Mouse (Mus musculus) megakaryocyte, embryonic 14.5 days (primary cell): ENCODE measurements around the gene Frmd6. TPM values are rescaled to one million over a fixed set of nuclear protein-coding genes. Genes with fewer than 3 reads are reported as not detected.

Experiments used
- H3K27me3 ChIP-seq: replicated peaks from 2 replicates; pipeline ENCODE3; 2012; ENCODE audit warnings: inconsistent platforms
- H3K36me3 ChIP-seq: replicated peaks from 2 replicates; pipeline ENCODE3; 2012; ENCODE audit warnings: low read length, inconsistent platforms, mixed read lengths
- H3K4me1 ChIP-seq: 2 replicates; pipeline ENCODE4 v1.6.1; 2012; ENCODE audit warnings: inconsistent platforms
- H3K4me3 ChIP-seq: replicated peaks from 2 replicates; pipeline ENCODE3; 2012; ENCODE audit warnings: moderate library complexity, mild to moderate bottlenecking, inconsistent platforms
- H3K9me3 ChIP-seq: 2 replicates; pipeline ENCODE4 v1.6.1; 2012; ENCODE audit warnings: inconsistent platforms
- FLI1 ChIP-seq: IDR thresholded peaks from 2 replicates; pipeline ENCODE4 v1.6.1; 2012; ENCODE audit warnings: low read length, inconsistent platforms, mixed read lengths
- GATA1 ChIP-seq: IDR thresholded peaks from 3 replicates; pipeline ENCODE4 v1.6.1; 2012; ENCODE audit warnings: mixed read lengths, low read length, inconsistent platforms, borderline replicate concordance
- polyA plus RNA-seq: library from polyadenylated mRNA; stranded (reverse); fragments of >175 nt; gene quantifications from 2 replicates; pipeline ENCODE4 v1.2.3, GENCODE M21; 2012; ENCODE audit warnings: low replicate concordance; ENCODE audit not compliant: insufficient read depth

Frmd6 gene
- polyA plus RNA-seq, 1 experiment, result 4.0 TPM

GRCm38 (mm10) chr12:70804989-70805388, 20.3 kb upstream of the Frmd6 start:
- H3K27me3 ChIP-seq, result peaks cover 18% of the 10 kb centered on the region

GRCm38 (mm10) chr12:70807543-70807942, 17.8 kb upstream of the Frmd6 start:
- H3K9me3 ChIP-seq, result no peaks in the 10 kb centered on the region
- no peak for TF ChIP-seq FLI1
- no peak for TF ChIP-seq GATA1
- H3K4me1 ChIP-seq, result no peaks in the 10 kb centered on the region
- peaks cover 11% of the 10 kb centered on the region for H3K27me3 ChIP-seq
- H3K4me3 ChIP-seq, result no peak overlapping the region
- H3K36me3 ChIP-seq, result no peaks in the 10 kb centered on the region

More at GRCm38 (mm10) chr12:70804989-70805388, 20.3 kb upstream of the Frmd6 start:
- Histone ChIP-seq H3K9me3 (no peaks in the 10 kb centered on the region), H3K36me3 (no peaks in the 10 kb centered on the region), H3K4me1 (peaks cover 3% of the 10 kb centered on the region; the same call in 1 of the 2 replicates), H3K4me3 (no peak overlapping the region)
- no peak for TF ChIP-seq FLI1
- no peak for TF ChIP-seq GATA1

- Histone ChIP-seq H3K27me3 (peaks cover 13% of the 10 kb centered on the region), H3K4me1 (no peaks in the 10 kb centered on the region), H3K36me3 (no peaks in the 10 kb centered on the region), H3K9me3 (no peaks in the 10 kb centered on the region), H3K4me3 (no peak overlapping the region)
- TF ChIP-seq FLI1, result no peak
- no peak for TF ChIP-seq GATA1
Measured at GRCm38 (mm10) chr12:70807975-70808374, 17.3 kb upstream of the Frmd6 start.

GRCm38 (mm10) chr12:70809957-70810356, 15.4 kb upstream of the Frmd6 start:
- no peaks in the 10 kb centered on the region for H3K9me3 ChIP-seq
- TF ChIP-seq GATA1, result no peak

GRCm38 (mm10) chr12:70811772-70812171, 13.5 kb upstream of the Frmd6 start:
- TF ChIP-seq FLI1 (no peak), GATA1 (no peak)
- no peak overlapping the region for H3K4me3 ChIP-seq
- no peaks in the 10 kb centered on the region for H3K9me3 ChIP-seq
- peaks cover 12% of the 10 kb centered on the region for H3K27me3 ChIP-seq
- H3K4me1 ChIP-seq, result peaks cover 3% of the 10 kb centered on the region
- H3K36me3 ChIP-seq, result no peaks in the 10 kb centered on the region

More at GRCm38 (mm10) chr12:70809957-70810356, 15.4 kb upstream of the Frmd6 start:
- peaks cover 15% of the 10 kb centered on the region for H3K27me3 ChIP-seq
- H3K36me3 ChIP-seq, result no peaks in the 10 kb centered on the region
- H3K4me3 ChIP-seq, result no peak overlapping the region
- no peaks in the 10 kb centered on the region for H3K4me1 ChIP-seq

- TF ChIP-seq FLI1 (no peak), GATA1 (no peak)
- H3K4me3 ChIP-seq, result no peak overlapping the region
- peaks cover 11% of the 10 kb centered on the region for H3K27me3 ChIP-seq
- peaks cover 6% of the 10 kb centered on the region for H3K4me1 ChIP-seq
- H3K9me3 ChIP-seq, result no peaks in the 10 kb centered on the region
- no peaks in the 10 kb centered on the region for H3K36me3 ChIP-seq
Measured at GRCm38 (mm10) chr12:70812176-70812575, 13.1 kb upstream of the Frmd6 start.

- no peak overlapping the region for H3K4me3 ChIP-seq
- no peaks in the 10 kb centered on the region for H3K36me3 ChIP-seq
- no peaks in the 10 kb centered on the region for H3K9me3 ChIP-seq
- TF ChIP-seq GATA1, result no peak
- TF ChIP-seq FLI1, result no peak
- H3K27me3 ChIP-seq, result peaks cover 8% of the 10 kb centered on the region
- H3K4me1 ChIP-seq, result peaks cover 6% of the 10 kb centered on the region
Measured at GRCm38 (mm10) chr12:70812822-70813465, 12.4 kb upstream of the Frmd6 start.

GRCm38 (mm10) chr12:70816731-70817130, 8.6 kb upstream of the Frmd6 start:
- Histone ChIP-seq H3K4me1 (peaks cover 6% of the 10 kb centered on the region), H3K36me3 (no peaks in the 10 kb centered on the region), H3K9me3 (no peaks in the 10 kb centered on the region), H3K27me3 (peaks cover 6% of the 10 kb centered on the region), H3K4me3 (no peak overlapping the region)
- TF ChIP-seq FLI1 (no peak), GATA1 (no peak)

GRCm38 (mm10) chr12:70824017-70824416, 1.3 kb upstream of the Frmd6 start:
- peaks cover 29% of the 10 kb centered on the region for H3K4me1 ChIP-seq
- TF ChIP-seq GATA1, result no peak
- TF ChIP-seq FLI1, result no peak
- no peaks in the 10 kb centered on the region for H3K27me3 ChIP-seq
- no peak overlapping the region for H3K4me3 ChIP-seq
- no peaks in the 10 kb centered on the region for H3K9me3 ChIP-seq
- H3K36me3 ChIP-seq, result no peaks in the 10 kb centered on the region

GRCm38 (mm10) chr12:70825651-70826317, 470 bp downstream of the Frmd6 start:
- H3K27me3 ChIP-seq, result no peaks in the 10 kb centered on the region
- peak overlapping the region; percentile 94 for H3K4me3 ChIP-seq
- TF ChIP-seq GATA1 (no peak), FLI1 (no peak)
- no peaks in the 10 kb centered on the region for H3K9me3 ChIP-seq
- H3K36me3 ChIP-seq, result no peaks in the 10 kb centered on the region
- peaks cover 45% of the 10 kb centered on the region for H3K4me1 ChIP-seq
